Mouse (Mus musculus) heart, adult 2 months (tissue): ENCODE measurements at regions not wholly inside any gene's neighbourhood (a gene's known extent, or its start where the extent isn't known, plus 50 kb on each side); places are given as distances from the start of the nearest gene placed in this dataset.

Experiments
- DNase-seq, 2 experiments: peaks; one replicate each; pipeline ENCODE4 v3.0.0; 2021
- H3K27ac ChIP-seq: fragments of 200-600 bp; 2 replicates; pipeline ENCODE4 v1.8.1; 2022
- H3K27me3 ChIP-seq: fragments of 200-500 bp; 2 replicates; pipeline ENCODE4 v1.6.1; 2012; ENCODE audit warnings: mild to moderate bottlenecking, low read length, inconsistent platforms, mixed read lengths; ENCODE audit not compliant: control insufficient read depth, insufficient read depth
- H3K36me3 ChIP-seq: fragments of 200-500 bp; 2 replicates; pipeline ENCODE4 v1.6.1; 2012; ENCODE audit warnings: low read length, inconsistent platforms; ENCODE audit not compliant: control insufficient read depth, insufficient read depth
- H3K4me1 ChIP-seq: fragments of 200-500 bp; 2 replicates; pipeline ENCODE4 v1.6.1; 2011; ENCODE audit warnings: low read length; ENCODE audit not compliant: control insufficient read depth, insufficient read depth
- H3K4me3 ChIP-seq: fragments of 200-600 bp; 2 replicates; pipeline ENCODE4 v1.8.1; 2022
- H3K79me2 ChIP-seq: fragments of 200-500 bp; replicated peaks from 2 replicates; pipeline ENCODE4 v1.6.1; 2012; ENCODE audit warnings: mild to moderate bottlenecking, inconsistent platforms, low read length, moderate library complexity, mixed read lengths; ENCODE audit not compliant: control insufficient read depth, insufficient read depth
- H3K9ac ChIP-seq: fragments of 200-500 bp; 2 replicates; pipeline ENCODE4 v1.6.1; 2012; ENCODE audit warnings: low read depth, mild to moderate bottlenecking, control low read depth, inconsistent platforms, low read length, mixed read lengths
- CTCF ChIP-seq: fragments of 200-600 bp; IDR thresholded peaks from 2 replicates; pipeline ENCODE4 v1.8.1; 2022; ENCODE audit warnings: antibody characterized with exemption, mild to moderate bottlenecking, moderate library complexity
- EP300 ChIP-seq: fragments of 200-500 bp; IDR thresholded peaks from 2 replicates; pipeline ENCODE4 v1.6.1; 2011; ENCODE audit warnings: low read depth, low read length, control low read depth; ENCODE audit not compliant: insufficient read depth
- POLR2A ChIP-seq: fragments of 200-500 bp; IDR thresholded peaks from 2 replicates; pipeline ENCODE4 v1.6.1; 2011; ENCODE audit warnings: mild to moderate bottlenecking, low read depth, low read length, control low read depth; ENCODE audit not compliant: insufficient read depth
- WGBS: fragments of 180-500 bp; shearing (Covaris S2); methylation state at CpG from one replicate; pipeline ENCODE4 v1.1.7; 2018; 5-methylcytosine and 5-hydroxymethylcytosine counted together
- intact Hi-C: fragments of 180-260 bp; cut with DNase I; formaldehyde crosslinking; loops from one replicate; pipeline ENCODE4 v1.15.1; 2025

- WGBS, result 45% methylated on average over 15 of the region's 15 CpGs
- TF ChIP-seq EP300 (no peak), POLR2A (no peak), CTCF (no peak)
- Histone ChIP-seq H3K9ac (no peak overlapping the region), H3K4me3 (no peak overlapping the region), H3K4me1 (no peaks in the 10 kb centered on the region), H3K27ac (no peak overlapping the region), H3K79me2 (no peaks in the 10 kb centered on the region), H3K27me3 (no peaks in the 10 kb centered on the region), H3K36me3 (no peaks in the 10 kb centered on the region)
- intact Hi-C loops, result no loop called here
- DNase-seq, result no peak
Measured at GRCm38 (mm10) chr4:131483958-131484605, 354.0 kb downstream of the Ptpru start.

- TF ChIP-seq EP300 (no peak), CTCF (no peak), POLR2A (no peak)
- intact Hi-C loops, result loop anchor here (5.0 kb wide), 1 partner anchor 232 kb away; no protein-coding TSS in a partner anchor
Measured at GRCm38 (mm10) chr4:131484607-131485111, 353.4 kb downstream of the Ptpru start.

GRCm38 (mm10) chr4:131485126-131485825, 352.8 kb downstream of the Ptpru start:
- Histone ChIP-seq H3K4me3 (no peak overlapping the region), H3K79me2 (no peaks in the 10 kb centered on the region), H3K27ac (no peak overlapping the region), H3K36me3 (no peaks in the 10 kb centered on the region), H3K4me1 (no peaks in the 10 kb centered on the region), H3K27me3 (no peaks in the 10 kb centered on the region), H3K9ac (no peak overlapping the region)
- WGBS, result 75% methylated on average over 13 of the region's 13 CpGs
- no peak for DNase-seq
- intact Hi-C loops, result loop anchor here (5.0 kb wide), 1 partner anchor 233 kb away; no protein-coding TSS in a partner anchor
- TF ChIP-seq EP300 (no peak), POLR2A (no peak), CTCF (no peak)

More at GRCm38 (mm10) chr4:131484607-131485111, 353.4 kb downstream of the Ptpru start:
- Histone ChIP-seq H3K4me3 (no peak overlapping the region), H3K27ac (no peak overlapping the region), H3K9ac (no peak overlapping the region), H3K27me3 (no peaks in the 10 kb centered on the region), H3K4me1 (no peaks in the 10 kb centered on the region), H3K79me2 (no peaks in the 10 kb centered on the region), H3K36me3 (no peaks in the 10 kb centered on the region)
- WGBS, result 46% methylated on average over 14 of the region's 14 CpGs
- DNase-seq, result no peak

GRCm38 (mm10) chr4:131486821-131487220, 351.3 kb downstream of the Ptpru start:
- WGBS, result 19% methylated on average over 4 of the region's 4 CpGs
- Histone ChIP-seq H3K36me3 (no peaks in the 10 kb centered on the region), H3K9ac (no peak overlapping the region), H3K79me2 (no peaks in the 10 kb centered on the region), H3K27ac (no peak overlapping the region), H3K4me3 (no peak overlapping the region), H3K27me3 (no peaks in the 10 kb centered on the region), H3K4me1 (no peaks in the 10 kb centered on the region)
- peak; percentile 38 to 67 for DNase-seq
- TF ChIP-seq CTCF (peak; percentile 95), EP300 (no peak)
- intact Hi-C loops, result loop anchor here (2.0 to 5.0 kb wide), 2 partner anchors 235 to 526 kb away; no protein-coding TSS in a partner anchor

GRCm38 (mm10) chr4:131488246-131488645, 349.8 kb downstream of the Ptpru start:
- H3K36me3 ChIP-seq, result no peaks in the 10 kb centered on the region
- intact Hi-C loops, result loop anchor here (5.0 kb wide), 1 partner anchor 236 kb away; no protein-coding TSS in a partner anchor
- H3K27me3 ChIP-seq, result no peaks in the 10 kb centered on the region
- H3K4me3 ChIP-seq, result no peak overlapping the region
- no peak for TF ChIP-seq POLR2A
- TF ChIP-seq EP300, result no peak
- no peak for TF ChIP-seq CTCF
- H3K4me1 ChIP-seq, result no peaks in the 10 kb centered on the region
- WGBS, result 20% methylated on average over 6 of the region's 6 CpGs
- DNase-seq, result peak in 1 of 2 experiments; percentile 5
- no peak overlapping the region for H3K9ac ChIP-seq
- H3K27ac ChIP-seq, result no peak overlapping the region
- H3K79me2 ChIP-seq, result no peaks in the 10 kb centered on the region

- WGBS, result 23% methylated on average over 3 of the region's 3 CpGs
- H3K4me1 ChIP-seq, result no peaks in the 10 kb centered on the region
- intact Hi-C loops, result loop anchor here (5.0 kb wide), 1 partner anchor 237 kb away; no protein-coding TSS in a partner anchor
- no peaks in the 10 kb centered on the region for H3K27me3 ChIP-seq
- H3K79me2 ChIP-seq, result no peaks in the 10 kb centered on the region
- no peak for DNase-seq
- TF ChIP-seq CTCF (no peak), POLR2A (no peak), EP300 (no peak)
- H3K27ac ChIP-seq, result no peak overlapping the region
- H3K36me3 ChIP-seq, result no peaks in the 10 kb centered on the region
- H3K4me3 ChIP-seq, result no peak overlapping the region
- H3K9ac ChIP-seq, result no peak overlapping the region
Measured at GRCm38 (mm10) chr4:131489056-131489455, 349.0 kb downstream of the Ptpru start.
